Mouse (Mus musculus) bone marrow macrophage, adult 2 months (primary cell): ENCODE results near the gene Samd13.

Experiments used
- CTCF ChIP-seq: IDR thresholded peaks from 2 replicates; pipeline ENCODE4 v1.5.1; 2012; ENCODE audit warnings: low read depth, mild to moderate bottlenecking, low read length, moderate library complexity
- POLR2A ChIP-seq: IDR thresholded peaks from 2 replicates; pipeline ENCODE4 v1.6.1; 2012; ENCODE audit warnings: mild to moderate bottlenecking, low read depth, low read length, borderline replicate concordance

DNA sequence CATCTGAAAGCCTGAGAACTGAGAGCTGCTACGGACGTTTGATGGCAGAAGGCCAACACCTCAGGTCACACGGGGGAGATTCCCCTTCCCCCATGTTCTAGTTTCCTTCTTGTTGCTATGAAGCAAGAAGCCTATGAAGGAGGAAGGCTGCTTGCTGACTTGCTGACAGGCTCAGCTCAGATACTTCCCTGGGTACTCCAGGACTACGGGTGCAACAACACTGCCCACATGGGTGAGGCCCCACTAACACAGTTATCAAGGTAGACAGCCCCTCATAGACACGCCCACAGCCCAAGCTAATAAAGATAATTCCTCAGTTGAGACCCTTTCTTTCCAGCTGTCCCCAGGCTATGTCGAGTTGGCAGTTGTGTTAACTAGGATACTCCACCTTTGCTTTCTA is 31.7 kb downstream of the Samd13 start:
- no peak for TF ChIP-seq CTCF
- TF ChIP-seq POLR2A = no peak
